Mouse (Mus musculus) brain, embryonic 14.5 days (tissue): ENCODE measurements at regions not wholly inside any gene's neighbourhood (a gene's known extent, or its start where the extent isn't known, plus 50 kb on each side); places are given as distances from the start of the nearest gene placed in this dataset.

Experiments used
- CTCF ChIP-seq: fragments of 200-500 bp; IDR thresholded peaks from 2 replicates; pipeline ENCODE4 v1.5.1; 2012; ENCODE audit warnings: inconsistent platforms, mild to moderate bottlenecking, moderate library complexity, borderline replicate concordance; ENCODE audit not compliant: insufficient read depth, insufficient read length; ENCODE audit errors: extremely low read depth
- POLR2A ChIP-seq: fragments of 200-500 bp; IDR thresholded peaks from 2 replicates; pipeline ENCODE4 v1.6.1; 2012; ENCODE audit warnings: mild to moderate bottlenecking, inconsistent platforms, borderline replicate concordance; ENCODE audit not compliant: poor library complexity, insufficient read depth, insufficient read length, severe bottlenecking; ENCODE audit errors: extremely low read depth

DNA sequence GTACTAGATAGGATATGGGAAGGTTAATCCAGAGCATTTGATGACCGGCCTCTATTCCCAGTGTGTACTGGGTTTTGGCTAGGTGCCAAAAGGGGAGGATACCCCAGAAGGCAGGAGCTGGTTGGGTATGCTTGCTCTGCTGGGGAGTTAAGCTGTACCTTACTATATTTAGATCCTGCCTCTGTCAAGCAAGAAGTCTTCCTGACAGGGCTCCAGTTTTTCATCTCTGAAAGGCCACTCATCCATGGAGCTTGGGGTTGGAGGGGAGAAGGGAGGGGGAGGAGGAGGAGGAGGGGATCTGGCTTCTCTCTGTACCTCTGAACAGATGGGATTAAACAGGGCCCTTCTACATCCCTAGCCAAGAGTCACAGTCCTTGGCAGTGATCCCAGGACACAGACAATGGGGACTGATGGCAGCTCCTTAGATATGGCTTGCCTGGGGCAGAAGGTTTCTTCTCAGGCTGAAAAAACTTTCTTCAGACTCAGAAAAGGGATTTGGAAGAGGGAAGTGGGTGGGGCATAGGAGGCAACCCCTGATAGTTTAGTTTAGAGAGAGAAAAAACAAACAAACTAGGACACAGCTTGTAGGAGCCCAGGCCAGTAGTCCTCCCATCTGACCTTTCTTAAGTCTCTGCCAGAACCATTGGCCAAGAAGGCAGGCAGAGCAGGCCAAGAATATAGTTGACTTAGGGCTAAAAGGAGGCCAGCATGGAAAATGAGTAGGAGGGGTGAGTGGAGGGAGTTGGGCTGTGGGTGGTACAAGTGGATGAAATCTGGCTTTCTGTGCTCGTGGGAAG, 78.3 kb upstream of the Astn2 start:
- TF ChIP-seq POLR2A (no peak), CTCF (no peak)
